Mouse (Mus musculus) inflammation-experienced regulatory T-cells, adult 6 months (primary cell): ENCODE results near the gene H2-Eb2. TPM values are rescaled to one million over a fixed set of nuclear protein-coding genes. Genes with fewer than 3 reads are reported as not detected.

ENCODE experiments used
- ATAC-seq: one replicate; pipeline ENCODE4 v1.8.0; 2017
- polyA plus RNA-seq, 3 experiments: library from polyadenylated mRNA; unstranded; fragments of 100-300 nt; shearing (Covaris generic); gene quantifications; one replicate each; pipeline ENCODE4 v1.2.1; 2017

The H2-Eb2 gene
- polyA plus RNA-seq, 3 experiments from 2014 or later = 0.28 to 0.44 TPM; not detected in 1

DNA sequence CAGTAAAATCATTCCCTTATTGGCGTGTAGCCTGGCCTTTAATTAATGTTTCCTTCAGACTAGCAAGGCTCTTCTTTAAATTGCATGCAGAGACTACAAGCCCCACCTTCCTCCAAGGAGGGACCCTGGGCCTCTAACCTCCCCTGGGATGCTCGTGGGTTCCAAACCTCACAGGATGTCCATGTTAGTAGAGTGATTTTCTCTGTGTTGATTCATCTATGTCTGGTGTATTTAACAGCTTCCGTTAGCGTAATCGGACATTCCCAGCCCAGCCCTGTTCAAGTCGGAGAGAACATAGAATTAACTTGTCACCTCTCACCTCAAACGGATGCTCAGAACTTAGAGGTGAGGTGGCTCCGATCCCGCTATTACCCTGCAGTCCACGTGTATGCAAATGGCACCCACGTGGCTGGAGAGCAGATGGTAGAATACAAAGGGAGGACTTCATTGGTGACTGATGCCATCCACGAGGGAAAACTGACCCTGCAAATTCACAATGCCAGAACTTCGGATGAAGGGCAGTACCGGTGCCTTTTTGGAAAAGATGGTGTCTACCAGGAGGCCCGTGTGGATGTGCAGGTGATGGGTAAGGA is 37.6 kb downstream of the H2-Eb2 start:
- no peak for ATAC-seq

DNA sequence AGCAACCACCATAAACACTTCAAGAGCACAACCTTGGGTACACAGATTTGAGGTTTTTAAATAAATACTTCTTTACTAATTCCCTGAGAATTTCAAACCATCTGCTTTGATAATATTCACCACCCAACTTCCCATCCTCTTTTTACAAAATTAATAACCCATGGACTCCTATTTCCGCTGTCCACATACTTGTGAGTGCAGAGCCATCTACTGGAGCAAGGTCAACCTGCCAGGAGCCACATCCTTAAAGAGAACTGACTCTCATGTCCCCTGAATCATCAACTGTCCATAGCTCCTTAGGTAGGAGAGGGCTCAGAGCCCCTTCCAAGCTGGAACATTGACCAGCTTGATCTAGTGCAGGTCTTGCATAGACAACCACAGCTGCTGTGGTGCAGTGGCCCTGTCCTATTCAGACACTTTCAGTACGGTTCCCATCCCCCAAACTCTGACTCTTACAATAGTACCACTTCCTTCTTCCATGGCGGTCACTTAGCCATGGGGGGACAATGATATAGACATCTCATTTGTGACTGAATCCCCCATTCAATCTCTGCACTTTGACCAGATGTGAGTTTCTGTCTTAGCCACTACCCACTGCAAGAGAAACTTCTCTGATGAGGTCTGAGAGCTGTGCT is 38.3 kb downstream of the H2-Eb2 start:
- no peak for ATAC-seq

DNA sequence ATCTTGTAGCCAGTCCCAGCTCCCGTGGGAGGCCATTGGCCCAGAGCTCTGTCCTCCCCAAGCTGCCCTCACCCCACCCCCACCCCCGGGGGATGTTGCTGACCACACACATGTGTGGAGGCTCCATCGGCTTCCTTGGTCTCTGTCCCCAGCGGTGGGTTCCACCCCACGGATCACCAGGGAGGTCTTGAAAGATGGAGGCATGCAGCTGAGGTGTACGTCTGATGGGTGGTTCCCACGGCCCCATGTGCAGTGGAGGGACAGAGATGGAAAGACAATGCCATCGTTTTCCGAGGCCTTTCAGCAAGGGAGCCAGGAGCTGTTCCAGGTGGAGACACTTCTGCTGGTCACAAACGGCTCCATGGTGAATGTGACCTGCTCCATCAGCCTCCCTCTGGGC is 39.6 kb downstream of the H2-Eb2 start:
- no peak for ATAC-seq

DNA sequence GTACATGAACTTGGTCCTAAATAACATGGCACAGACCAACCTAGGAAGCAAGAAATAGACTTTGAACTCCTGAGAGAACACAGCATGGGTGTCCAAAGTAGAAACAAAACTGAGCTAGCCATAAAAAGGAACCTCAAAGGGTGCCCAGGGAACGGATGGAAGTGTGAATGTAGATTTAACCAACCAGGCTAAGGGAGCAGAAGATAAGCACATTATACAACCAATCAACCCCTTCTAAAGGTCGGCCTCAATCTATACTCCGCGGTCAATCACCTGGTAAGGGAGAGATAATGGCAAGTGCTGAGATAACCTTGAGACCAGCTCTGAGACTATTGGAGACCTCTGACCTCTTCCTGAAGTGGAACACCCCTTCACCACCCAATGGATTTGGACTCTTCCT is 45.1 kb downstream of the H2-Eb2 start:
- ATAC-seq = no peak

DNA sequence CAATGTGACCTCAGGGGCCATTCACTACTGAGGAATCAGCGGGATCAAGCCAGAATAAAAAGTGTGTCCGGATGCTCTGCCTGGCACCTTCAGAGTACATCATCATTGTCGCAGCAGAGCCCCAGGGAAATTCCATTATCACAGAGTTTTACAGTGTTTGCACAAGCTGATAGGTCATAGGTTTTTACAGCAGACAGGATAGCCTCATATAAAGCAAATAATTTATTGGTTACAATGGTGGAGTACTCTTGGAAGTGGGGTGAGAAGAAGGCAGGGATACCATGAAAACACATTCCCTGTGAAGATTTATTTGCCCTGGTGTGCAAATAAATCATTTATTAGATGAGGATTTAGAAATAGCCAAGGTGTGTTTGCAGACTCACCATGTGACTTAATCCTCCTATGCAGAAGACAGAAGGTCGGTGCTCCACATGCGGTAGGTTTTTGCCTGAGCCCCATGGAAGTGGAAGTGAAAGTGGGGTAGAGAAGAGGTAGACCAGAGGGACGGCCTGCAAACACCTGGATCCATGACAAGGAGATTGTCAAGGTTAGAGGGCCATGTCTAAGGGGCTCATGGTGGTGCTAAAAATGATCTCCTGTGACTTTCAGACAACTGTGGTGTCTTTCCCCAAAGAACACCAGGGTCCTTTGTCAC is 47.7 kb downstream of the H2-Eb2 start:
- ATAC-seq = no peak

DNA sequence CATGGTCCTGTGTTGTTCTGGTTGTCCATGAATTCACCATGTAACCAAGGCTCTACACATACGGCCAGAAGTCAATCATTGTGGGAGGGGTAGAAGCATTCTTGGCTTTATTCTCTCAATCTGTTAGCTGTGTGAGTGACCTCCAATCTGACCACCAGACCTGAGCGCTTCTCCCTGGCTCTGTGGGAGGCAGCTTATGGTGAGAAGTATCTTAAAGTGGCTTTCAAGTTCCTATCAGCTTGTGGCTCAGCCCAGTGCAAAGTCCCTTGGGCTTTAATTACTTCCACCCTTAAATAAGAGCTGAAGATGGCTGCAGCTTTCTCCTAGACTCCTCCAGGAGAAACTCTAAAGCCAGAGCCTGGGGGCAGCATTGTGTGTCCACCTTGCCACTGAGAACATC is 51.4 kb downstream of the H2-Eb2 start, which contains the start of gene Btnl1:
Gene Btnl1, plus strand, starts transcription at position 286 of the 400 bp plus-strand sequence.
- ATAC-seq = no peak

DNA sequence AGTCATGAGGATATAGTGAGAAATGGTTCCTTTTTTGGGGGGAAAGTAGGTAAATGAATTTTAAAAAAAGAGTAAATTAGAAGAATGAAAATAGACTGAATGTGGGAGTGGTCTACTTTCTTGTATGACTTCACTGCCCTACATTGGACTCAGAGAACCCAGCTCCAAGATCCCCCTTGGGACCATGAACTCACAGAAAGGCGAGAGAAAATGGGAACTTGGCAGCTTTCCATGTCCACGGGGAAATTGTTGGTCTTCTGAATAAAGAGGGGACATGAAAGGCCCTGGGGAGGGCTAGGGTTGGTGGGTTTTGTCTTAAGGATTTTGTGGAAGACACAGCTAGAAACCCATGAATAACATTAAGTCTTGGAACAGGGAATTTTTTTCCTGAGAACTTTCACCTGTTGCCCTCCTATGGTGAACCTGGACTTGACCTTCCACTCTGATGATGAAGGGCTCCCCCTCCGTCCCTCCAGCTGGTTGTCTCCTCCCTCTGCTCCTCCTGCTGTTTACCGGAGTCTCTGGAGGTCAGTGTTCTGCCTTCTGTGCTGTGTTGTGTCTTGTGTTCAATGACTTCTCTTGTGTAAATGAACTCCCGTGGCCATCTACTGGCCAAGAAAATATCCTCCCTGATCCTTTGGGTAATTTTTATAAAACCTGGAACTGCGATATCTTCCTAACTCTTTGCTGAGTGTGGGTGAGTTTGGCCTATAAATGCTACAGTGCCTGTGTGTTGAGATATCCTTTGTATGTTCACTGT is 52.2 kb downstream of the H2-Eb2 start:
- no peak for ATAC-seq

DNA sequence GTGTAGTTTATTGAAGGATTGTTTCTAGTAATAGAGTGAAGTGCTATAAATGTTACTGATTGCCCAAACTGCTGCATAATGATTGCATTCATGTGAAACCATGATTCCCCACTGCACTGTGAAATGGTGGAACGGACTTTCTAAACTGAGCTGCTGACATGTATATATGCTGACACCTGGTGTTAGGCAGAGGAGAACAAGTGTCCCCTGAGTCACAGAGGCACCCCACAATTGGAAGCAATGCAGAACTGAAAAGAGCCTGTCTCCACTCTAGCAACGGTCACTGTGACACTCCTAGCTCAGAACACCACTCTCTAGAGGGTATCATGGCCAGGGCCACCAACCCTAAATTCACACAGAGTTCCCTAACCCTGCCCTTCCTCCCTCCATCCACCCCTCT is 53.3 kb downstream of the H2-Eb2 start:
- ATAC-seq = no peak

DNA sequence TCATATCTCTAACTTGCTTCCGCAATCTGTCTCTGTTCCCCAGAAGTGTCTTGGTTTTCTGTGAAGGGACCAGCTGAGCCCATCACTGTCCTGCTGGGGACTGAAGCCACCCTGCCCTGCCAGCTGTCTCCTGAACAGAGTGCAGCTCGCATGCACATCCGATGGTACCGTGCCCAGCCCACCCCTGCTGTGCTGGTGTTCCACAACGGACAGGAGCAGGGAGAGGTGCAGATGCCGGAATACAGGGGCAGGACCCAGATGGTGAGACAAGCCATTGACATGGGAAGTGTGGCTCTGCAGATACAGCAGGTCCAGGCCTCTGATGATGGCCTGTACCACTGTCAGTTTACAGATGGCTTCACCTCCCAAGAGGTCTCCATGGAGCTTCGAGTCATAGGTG is 54.0 kb downstream of the H2-Eb2 start:
- no peak for ATAC-seq

DNA sequence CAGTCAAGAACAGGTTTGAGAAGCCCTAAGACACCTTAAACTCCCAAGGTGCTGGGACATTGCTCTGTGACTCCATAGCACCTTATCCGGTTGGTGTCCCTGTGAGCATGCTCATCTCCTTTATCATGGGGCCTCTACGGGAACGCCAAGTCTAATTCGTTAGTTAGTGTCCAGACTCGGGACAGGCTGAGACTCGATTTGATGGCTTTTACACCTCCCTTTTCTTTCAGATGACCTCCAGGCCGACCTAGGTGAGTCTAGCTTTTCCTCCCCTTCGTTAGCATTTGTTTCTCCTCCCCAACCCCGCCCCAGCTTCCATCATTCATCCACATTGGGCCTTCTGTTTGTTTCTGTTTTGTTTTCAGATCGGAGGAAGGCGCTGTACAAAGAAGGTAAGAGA is 56.4 kb downstream of the H2-Eb2 start:
- no peak for ATAC-seq

DNA sequence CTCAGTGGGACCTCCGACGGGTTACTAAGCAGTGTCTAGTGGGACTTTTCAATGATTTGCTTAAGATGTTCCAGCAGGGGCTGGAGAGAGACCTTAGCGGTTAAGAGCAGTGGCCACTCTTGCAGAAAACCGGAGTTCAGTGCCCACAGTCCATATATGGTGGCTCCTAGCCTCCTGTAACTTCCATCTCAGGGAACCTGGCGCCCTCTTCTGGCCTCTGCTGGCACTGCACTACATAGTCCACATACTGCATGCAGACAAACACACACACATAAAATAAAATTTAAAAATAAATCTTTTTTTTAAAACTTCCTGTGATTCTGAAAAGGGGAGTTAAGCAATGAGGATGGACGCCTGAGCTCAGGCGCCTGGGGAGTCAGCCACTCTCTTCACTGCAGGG is 57.7 kb downstream of the H2-Eb2 start:
- ATAC-seq = no peak

DNA sequence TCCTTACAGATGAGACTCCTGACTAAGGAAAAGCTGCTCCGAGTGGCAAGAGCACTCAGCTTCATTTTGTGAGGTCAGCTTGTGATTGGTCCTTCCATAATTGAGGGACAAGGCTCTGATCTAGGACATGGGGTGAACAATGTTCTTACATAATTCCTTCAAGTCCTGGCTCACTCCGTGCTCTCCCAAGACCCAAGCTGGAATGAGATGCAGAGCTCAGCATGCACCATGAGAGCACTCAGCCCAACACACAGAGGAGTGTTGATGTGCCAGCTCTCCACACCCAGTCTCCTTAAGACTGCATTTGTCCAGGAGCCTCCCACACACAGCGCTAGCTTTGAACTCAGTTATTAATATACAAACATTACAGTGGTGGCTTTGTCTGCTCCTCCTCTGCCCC is 59.2 kb downstream of the H2-Eb2 start:
- ATAC-seq = no peak

DNA sequence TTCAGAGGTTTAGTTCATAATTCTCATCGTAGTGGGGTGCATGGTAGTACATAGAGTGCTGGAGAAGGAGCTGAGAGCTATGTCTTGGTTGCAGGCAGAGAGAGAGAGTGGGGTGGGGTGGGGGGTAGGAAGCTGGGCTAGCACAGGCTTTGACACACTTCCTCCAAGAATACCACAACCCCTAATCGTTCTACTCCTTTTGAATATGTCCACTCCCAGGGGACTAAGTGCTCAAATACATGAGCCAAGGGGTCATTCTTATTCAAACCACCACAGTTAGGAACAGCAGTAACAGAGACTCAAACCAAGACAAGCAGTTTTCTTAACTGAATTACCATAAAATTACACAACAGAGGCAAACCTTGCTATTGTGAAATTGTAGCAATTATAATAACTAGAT is 61.2 kb downstream of the H2-Eb2 start:
- no peak for ATAC-seq

DNA sequence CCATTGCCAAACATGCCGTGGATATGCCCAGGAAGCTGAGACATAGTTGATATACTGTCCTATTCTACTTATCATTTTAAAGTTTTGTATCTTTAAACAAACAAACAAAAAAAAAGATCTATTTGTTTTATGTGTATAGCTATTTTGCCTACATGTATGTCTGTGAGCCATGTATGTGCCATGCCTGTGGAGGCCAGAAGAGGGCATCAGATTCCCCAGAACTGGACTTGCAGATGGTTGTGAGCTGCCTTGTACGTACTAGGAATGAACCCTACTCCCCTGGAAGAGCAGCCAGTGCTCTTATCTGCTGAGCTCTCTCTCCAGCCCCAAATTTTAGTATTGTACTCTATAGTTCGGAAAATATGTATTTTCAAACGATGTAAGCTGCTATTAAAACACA is 63.0 kb downstream of the H2-Eb2 start:
- no peak for ATAC-seq

Other genes with a start within 250 kb of the H2-Eb2 start
- gene H2-Oa, start 233.3 kb upstream of the H2-Eb2 start, polyA plus RNA-seq = 10 to 100 TPM; 14.3 to 81.2 (median 53.9) TPM
- 100 to 1,000 TPM in 2 of 3 experiments, 10 to 100 TPM in 1; 75.8 to 241 (median 198) TPM for gene H2-DMa, start 206.1 kb upstream of the H2-Eb2 start, polyA plus RNA-seq
- gene Brd2, start 203.0 kb upstream of the H2-Eb2 start, polyA plus RNA-seq = 100 to 1,000 TPM; 115 to 154 (median 144) TPM
- 10 to 100 TPM in 2 of 3 experiments, 1 to 10 TPM in 1; 9.2 to 14.4 (median 11.3) TPM for gene H2-DMb2, start 182.4 kb upstream of the H2-Eb2 start, polyA plus RNA-seq
- 1 to 10 TPM; 2.3 to 5.0 (median 4.5) TPM for gene H2-DMb1, start 172.6 kb upstream of the H2-Eb2 start, polyA plus RNA-seq
- 100 to 1,000 TPM; 174 to 216 (median 189) TPM for gene Tap1, start 138.1 kb upstream of the H2-Eb2 start, polyA plus RNA-seq
- 100 to 1,000 TPM; 330 to 403 (median 338) TPM for gene Psmb9, start 137.9 kb upstream of the H2-Eb2 start, polyA plus RNA-seq
- 1,000 to 10,000 TPM in 2 of 3 experiments, 100 to 1,000 TPM in 1; 835 to 1,025 (median 1,010) TPM for gene Psmb8, start 127.9 kb upstream of the H2-Eb2 start, polyA plus RNA-seq
- gene Tap2, start 122.1 kb upstream of the H2-Eb2 start, polyA plus RNA-seq = 100 to 1,000 TPM in 2 of 3 experiments, 10 to 100 TPM in 1; 94.0 to 181 (median 103) TPM
- gene H2-Ob, start 86.8 kb upstream of the H2-Eb2 start, polyA plus RNA-seq = 10 to 100 TPM in 2 of 3 experiments, 1 to 10 TPM in 1; 8.4 to 87.4 (median 63.4) TPM
- 10 to 100 TPM in 2 of 3 experiments, 1 to 10 TPM in 1; 4.3 to 76.2 (median 34.9) TPM for gene H2-Ab1, start 68.0 kb upstream of the H2-Eb2 start, polyA plus RNA-seq
- gene H2-Aa, start 37.8 kb upstream of the H2-Eb2 start, polyA plus RNA-seq = 10 to 100 TPM in 2 of 3 experiments, 1 to 10 TPM in 1; 9.3 to 75.1 (median 44.7) TPM
- gene H2-Eb1, start 19.8 kb upstream of the H2-Eb2 start, polyA plus RNA-seq = 10 to 100 TPM; 15.0 to 67.6 (median 57.7) TPM
- gene Btnl2, start 29.2 kb downstream of the H2-Eb2 start, polyA plus RNA-seq = not detected
- not detected for gene Btnl1, start 51.5 kb downstream of the H2-Eb2 start, polyA plus RNA-seq
- 1 to 10 TPM in 1 of 3 experiments, under 1 TPM in 1, not detected in 1; 0.81 to 2.5 TPM for gene BC051142, start 73.2 kb downstream of the H2-Eb2 start, polyA plus RNA-seq
- gene Btnl4, start 151.7 kb downstream of the H2-Eb2 start, polyA plus RNA-seq = not detected
- not detected for gene Btnl6, start 191.7 kb downstream of the H2-Eb2 start, polyA plus RNA-seq
- under 1 TPM in 2 of 3 experiments, not detected in 1; 0.62 to 0.72 TPM for gene Notch4, start 238.6 kb downstream of the H2-Eb2 start, polyA plus RNA-seq